Mouse (Mus musculus) gastrocnemius, postnatal 4 days (tissue): Measurements from ENCODE around the gene Il15. TPM values are rescaled to one million over a fixed set of nuclear protein-coding genes. Genes with fewer than 3 reads are reported as not detected.

Experiments
- DNase-seq, 2 experiments: peaks; one replicate each; pipeline ENCODE4 v3.0.0; 2021 to 2022; ENCODE audit warnings: low spot score in 2 of 2, mixed read lengths in 2 of 2
- total RNA-seq, 2 experiments: library from RNA; stranded (reverse); gene quantifications; 2 replicates each; pipeline ENCODE4 v1.2.3; 2021

Il15 gene
- total RNA-seq, 2 experiments from 2014 or later: 3.9 to 5.5 TPM

- no peak for DNase-seq
These were observed 32.4 kb downstream of the Il15 start for GRCm38 (mm10) chr8:82370657-82371056.

- no peak for DNase-seq
These were observed 42.0 kb downstream of the Il15 start for GRCm38 (mm10) chr8:82361061-82361460.

GRCm38 (mm10) chr8:82356091-82356490, 46.9 kb downstream of the Il15 start:
- no peak for DNase-seq

GRCm38 (mm10) chr8:82351268-82351943, 51.6 kb downstream of the Il15 start:
- no peak for DNase-seq

- DNase-seq: no peak
These were observed 53.7 kb downstream of the Il15 start for GRCm38 (mm10) chr8:82349299-82349698.

GRCm38 (mm10) chr8:82346485-82346884, 56.5 kb downstream of the Il15 start:
- no peak for DNase-seq

GRCm38 (mm10) chr8:82331675-82332234, 71.3 kb downstream of the Il15 start:
- no peak for DNase-seq

- no peak for DNase-seq
These were observed 74.9 kb downstream of the Il15 start for GRCm38 (mm10) chr8:82327986-82328652.

- DNase-seq: no peak
These were observed 77.0 kb downstream of the Il15 start for GRCm38 (mm10) chr8:82326061-82326460.

- no peak for DNase-seq
These were observed 77.4 kb downstream of the Il15 start for GRCm38 (mm10) chr8:82325586-82325985.

- DNase-seq: no peak
These were observed 85.6 kb downstream of the Il15 start for GRCm38 (mm10) chr8:82317446-82317845.

- DNase-seq: no peak
These were observed 96.6 kb downstream of the Il15 start for GRCm38 (mm10) chr8:82306424-82306823.

GRCm38 (mm10) chr8:82296256-82296655, 106.8 kb downstream of the Il15 start:
- no peak for DNase-seq

- DNase-seq: no peak
These were observed 111.4 kb downstream of the Il15 start for GRCm38 (mm10) chr8:82291659-82292058.

GRCm38 (mm10) chr8:82285866-82286265, 117.2 kb downstream of the Il15 start:
- no peak for DNase-seq

GRCm38 (mm10) chr8:82281995-82282394, 121.0 kb downstream of the Il15 start:
- DNase-seq: no peak
